Mouse (Mus musculus) layer of hippocampus, adult 6 months (tissue): Measurements from ENCODE around the gene P2ry6. TPM values are rescaled to one million over a fixed set of nuclear protein-coding genes. Genes with fewer than 3 reads are reported as not detected.

ENCODE experiments used
- long read RNA-seq, 2 experiments: library from polyadenylated mRNA; unstranded; transcript quantifications; one replicate each; pipeline ENCODE4 v2.0.0; 2019 to 2020
- polyA plus RNA-seq: library from polyadenylated mRNA; unstranded; fragments of <200 nt; fragmentation: Nextera tagmentation; gene quantifications from 2 replicates; pipeline ENCODE4 v1.2.3, GENCODE M21; 2021

The P2ry6 gene
- 3.9 and 4.9 TPM in 2 replicates for polyA plus RNA-seq
- long read RNA-seq, experiment 1, partial matches to known transcripts, result 0 of 2 reads
- long read RNA-seq, experiment 1, other reads (novel, unspliced or antisense), result 2 of 2 reads
- long read RNA-seq, experiment 2, transcript P2ry6-201 (3 exons, 1,946 nt), result major isoform, 14 of 15 reads
- long read RNA-seq, experiment 2, partial matches to known transcripts, result 0 of 15 reads
- long read RNA-seq, experiment 2, other reads (novel, unspliced or antisense), result 1 of 15 reads

DNA sequence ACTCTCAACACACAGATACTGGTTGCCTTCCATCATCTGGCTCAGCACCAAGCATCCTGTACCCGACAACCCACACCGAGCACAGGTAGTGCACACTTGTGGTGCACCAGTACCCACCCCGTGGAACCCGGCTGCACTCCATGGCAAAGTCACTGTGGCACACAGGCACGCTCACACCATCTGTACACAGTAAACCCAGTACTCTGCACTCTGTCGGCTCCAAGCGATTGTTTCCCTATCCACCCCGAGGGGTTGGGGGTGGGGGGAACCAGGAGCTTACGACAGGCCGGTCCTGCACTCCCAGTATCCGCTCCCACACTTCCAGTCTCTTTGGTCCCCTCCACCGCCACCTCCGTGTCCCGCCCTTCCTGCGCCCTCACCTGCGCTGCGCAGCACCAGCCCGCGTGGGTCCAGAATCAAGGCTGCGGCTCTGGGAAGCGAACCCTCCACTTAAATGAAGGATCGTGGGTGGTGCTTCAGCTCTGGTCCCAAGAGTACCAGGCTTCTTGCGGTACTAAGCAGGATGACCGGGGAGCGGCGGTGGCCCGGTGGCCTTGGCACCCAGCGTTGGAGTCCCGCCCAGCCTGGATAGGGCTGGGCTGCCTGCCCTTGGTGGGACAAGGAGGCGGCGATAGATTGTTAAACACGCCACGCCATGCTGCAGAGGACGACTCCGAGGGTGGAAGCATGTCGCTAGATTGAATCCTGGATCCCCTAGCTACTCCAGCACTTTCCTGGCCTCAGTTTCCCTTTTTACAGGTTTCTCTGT lies at the start of gene P2ry6:
Gene P2ry6 (minus strand): TSS at position 515 of the 769 bp plus-strand sequence.

DNA sequence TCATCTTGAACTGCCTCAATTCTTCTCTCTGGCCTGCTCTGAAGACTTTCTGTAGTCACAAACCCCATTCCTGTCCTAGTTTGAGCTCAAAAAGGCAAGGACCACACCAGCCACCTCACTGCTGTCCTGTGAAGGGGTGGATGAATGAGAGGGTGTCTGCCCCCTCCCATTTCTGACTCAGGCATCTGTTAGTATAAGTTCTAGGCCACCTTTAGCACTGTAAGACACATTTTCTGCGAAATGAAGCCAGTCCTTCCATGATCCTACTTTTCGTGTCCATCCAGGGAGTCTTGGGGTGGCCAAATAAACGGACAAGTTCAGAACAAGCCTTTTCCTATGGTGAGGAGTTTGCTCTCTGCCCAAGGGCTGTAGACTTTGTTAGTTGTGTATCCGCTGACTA lies 38.1 kb upstream of the P2ry6 start, which contains the start of gene P2ry2:
Gene P2ry2 (minus strand): TSS at position 326 of the 400 bp plus-strand sequence.

DNA sequence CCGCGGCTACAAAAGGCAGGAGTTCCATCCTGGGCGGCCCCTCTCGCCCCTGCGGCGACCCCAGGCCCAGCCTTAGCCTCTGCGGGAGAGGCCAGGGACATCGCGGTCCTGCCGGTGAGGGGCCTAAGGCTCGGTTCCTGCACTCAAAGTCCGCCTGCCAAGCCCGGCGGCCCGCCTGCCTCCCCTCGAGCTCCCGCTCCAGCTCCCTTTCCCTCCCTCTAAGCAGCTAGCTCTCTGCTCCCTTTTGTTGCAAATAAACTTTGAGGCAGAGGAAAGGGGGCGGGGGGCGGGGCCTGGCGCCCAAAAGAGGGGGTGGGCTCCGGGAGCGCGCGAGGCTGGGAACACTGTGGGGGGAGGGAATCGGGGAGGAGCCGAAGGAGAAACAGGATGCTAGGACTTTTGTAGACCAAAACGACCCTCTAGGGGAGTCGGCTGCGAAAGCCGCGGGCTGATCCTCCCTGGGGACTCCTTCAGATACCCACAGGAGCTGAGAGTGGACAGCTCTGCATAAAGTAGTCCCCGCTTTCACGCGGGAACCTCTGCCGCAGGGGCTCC lies 42.4 kb downstream of the P2ry6 start, which contains the start of gene Arhgef17:
Gene Arhgef17 (minus strand): TSS at position 182 of the 555 bp plus-strand sequence.

Other genes with a start within 250 kb of the P2ry6 start
- 8.1 and 10.2 TPM in 2 replicates for gene Relt, start 111.2 kb downstream of the P2ry6 start, polyA plus RNA-seq
- 28.4 and 28.7 TPM in 2 replicates for gene Arhgef17, start 42.5 kb downstream of the P2ry6 start, polyA plus RNA-seq
- gene P2ry2, start 38.2 kb upstream of the P2ry6 start, polyA plus RNA-seq, result 0.55 and 1.0 TPM in 2 replicates
- gene Fchsd2, start 118.2 kb upstream of the P2ry6 start, polyA plus RNA-seq, result 5.9 and 6.4 TPM in 2 replicates